Mouse (Mus musculus): ENCODE data around the gene Rffl.
A peak's percentile ranks its signal among the peaks of the same experiment; 100 is the strongest.

The Rffl gene

DNA sequence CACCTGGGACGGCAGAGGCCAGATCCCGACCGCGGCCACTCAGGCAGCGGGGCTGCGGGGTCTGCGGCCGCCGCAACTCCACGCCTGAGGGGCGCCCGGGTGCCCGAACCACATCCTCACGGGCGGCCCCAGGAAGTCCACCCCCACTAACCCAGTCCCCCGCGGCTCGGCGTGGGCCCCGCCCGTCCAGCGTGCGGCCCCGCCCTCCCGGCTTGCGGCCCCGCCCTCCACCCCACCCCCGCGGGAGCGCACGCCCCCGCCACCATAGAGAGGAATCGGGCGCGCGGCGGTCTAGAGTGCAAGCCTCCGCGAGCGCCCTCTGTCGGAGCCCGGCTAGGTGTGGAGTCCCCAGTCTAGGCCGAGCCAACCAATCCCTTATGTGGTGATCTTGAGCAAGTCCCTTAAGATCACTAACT, at the start of gene Rffl:
Rffl (minus strand) TSS at position 180 of the 416 bp plus-strand sequence.
- DNase-seq (ENCODE audit: low read depth, low spot score), result peak; percentile 97

DNA sequence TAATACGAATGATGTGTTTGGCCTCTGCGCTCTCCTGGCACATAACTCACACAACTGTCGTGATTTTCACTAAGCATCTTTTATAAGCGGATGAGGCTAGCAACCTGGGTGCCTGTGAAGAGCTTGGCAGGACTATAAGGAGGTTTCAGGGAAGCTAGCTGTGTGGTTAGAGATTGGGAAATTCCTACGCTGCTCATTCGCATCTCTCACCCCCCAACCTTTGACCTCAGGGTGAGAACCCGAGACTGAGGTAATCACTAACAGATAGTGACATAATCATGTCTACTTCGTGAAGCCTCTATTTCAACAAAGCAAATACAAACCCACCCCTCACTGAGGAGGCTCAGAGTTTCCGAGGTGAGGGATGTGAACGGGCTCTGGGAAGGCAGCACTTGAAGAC, 49.8 kb upstream of the Rffl start:
- DNase-seq (ENCODE audit: low read depth, low spot score), result no peak

DNA sequence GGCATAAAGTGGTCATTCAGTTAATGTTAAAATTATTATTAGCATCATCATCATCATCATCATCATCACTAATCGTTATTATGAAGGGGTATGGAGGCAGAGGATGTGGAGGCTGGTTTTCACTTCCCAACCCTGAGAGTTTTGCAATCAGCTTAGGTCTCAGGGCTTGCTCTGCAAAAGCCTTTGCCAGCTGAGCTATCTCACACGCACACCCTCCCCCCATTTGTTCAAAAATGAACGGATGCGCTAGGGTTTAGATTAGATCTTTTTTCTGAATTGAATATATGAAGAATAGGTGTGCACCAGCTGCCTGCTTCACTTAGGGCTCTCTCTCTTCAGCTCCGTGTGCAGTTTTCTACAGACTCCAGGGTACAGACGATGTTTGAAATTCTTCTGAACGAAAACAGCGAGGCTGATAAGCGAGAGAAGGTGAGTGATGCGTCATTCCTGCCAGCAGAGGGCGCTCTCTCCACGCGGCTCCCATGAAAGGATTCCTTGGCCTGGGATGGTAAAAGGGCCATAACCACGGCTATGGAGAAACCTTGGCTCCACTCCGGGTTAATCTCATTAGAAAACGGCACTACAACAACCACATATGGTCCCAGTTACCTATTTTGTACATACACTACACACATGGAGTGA, 43.8 kb upstream of the Rffl start:
- peak; percentile 88 for DNase-seq (ENCODE audit: low read depth, low spot score)

DNA sequence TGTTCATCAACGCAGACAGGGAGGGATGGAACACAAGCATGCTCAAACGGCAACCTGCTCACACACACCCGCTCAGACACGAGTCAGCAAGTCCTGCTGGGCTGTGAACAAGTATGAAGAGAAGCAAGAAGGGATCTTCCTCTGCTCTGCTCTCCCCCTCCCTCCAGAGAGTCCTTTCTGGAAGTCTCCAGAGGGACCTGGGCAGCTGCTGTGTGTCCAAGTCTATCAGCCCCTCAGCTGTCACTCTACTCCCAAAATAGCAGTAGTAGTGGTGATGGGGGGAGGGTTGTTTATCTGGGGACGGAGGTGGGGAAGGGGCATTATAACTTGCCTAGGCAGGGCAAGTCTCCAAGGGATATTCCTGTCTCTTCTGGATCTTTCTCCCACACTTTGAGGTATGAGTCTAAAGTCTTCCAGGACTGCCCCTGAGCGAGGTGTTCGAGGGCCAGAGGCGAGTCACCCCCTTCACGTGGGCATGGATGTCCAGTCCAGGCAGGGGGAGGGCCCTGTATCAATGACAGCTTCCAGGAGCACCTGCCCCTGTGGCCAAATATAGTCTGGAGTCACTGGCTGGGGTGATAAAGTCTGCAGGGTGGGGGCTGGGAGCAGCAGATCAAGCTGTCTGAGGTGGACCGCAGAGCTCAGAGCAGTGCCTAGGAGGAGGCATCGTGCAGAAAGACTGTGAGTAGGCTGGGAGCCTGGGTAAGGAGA, 39.8 kb upstream of the Rffl start:
- DNase-seq (ENCODE audit: low read depth, low spot score), result no peak

DNA sequence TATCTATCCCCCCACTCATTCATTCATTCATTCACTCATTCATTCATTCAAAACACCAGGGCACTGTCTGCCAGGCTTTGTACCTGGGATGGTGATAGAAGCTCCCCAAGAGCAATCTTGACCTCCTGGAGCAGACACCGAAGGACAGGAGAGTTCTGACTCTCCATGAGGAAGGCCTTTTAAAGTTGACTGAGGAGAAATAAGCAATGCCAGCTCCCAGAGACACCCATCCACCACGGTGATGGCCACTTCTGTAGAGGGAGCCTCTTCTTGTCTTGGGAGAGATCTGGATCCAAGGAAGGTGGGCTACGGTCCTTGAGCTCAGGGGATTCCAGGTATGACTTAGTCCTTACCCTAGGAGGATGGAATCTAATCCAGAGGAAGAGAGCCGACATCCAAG, 39.2 kb upstream of the Rffl start, which contains the start of gene Unc45b:
Unc45b (plus strand) TSS at position 301 of the 400 bp plus-strand sequence.
- DNase-seq (ENCODE audit: low read depth, low spot score), result no peak

DNA sequence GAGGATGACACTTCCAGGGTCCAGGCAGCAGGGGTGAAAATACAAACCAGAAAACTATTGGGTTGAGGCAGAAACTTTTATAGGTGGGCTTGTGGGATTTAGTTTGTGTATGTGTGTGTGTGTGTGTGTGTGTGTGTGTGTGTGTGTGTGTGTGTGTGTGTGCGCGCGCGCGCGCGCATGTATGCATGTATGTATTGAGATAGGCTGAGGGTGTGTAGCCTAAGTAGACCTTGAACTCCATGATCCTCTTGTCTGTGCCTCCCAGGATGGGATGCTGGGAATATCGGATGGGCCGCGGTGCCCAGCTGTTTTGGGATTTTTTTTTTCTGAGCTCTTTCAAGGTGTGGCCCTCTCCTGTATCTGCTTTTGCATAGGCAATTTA, 37.6 kb upstream of the Rffl start:
- peak; percentile 35 for DNase-seq (ENCODE audit: low read depth, low spot score)

DNA sequence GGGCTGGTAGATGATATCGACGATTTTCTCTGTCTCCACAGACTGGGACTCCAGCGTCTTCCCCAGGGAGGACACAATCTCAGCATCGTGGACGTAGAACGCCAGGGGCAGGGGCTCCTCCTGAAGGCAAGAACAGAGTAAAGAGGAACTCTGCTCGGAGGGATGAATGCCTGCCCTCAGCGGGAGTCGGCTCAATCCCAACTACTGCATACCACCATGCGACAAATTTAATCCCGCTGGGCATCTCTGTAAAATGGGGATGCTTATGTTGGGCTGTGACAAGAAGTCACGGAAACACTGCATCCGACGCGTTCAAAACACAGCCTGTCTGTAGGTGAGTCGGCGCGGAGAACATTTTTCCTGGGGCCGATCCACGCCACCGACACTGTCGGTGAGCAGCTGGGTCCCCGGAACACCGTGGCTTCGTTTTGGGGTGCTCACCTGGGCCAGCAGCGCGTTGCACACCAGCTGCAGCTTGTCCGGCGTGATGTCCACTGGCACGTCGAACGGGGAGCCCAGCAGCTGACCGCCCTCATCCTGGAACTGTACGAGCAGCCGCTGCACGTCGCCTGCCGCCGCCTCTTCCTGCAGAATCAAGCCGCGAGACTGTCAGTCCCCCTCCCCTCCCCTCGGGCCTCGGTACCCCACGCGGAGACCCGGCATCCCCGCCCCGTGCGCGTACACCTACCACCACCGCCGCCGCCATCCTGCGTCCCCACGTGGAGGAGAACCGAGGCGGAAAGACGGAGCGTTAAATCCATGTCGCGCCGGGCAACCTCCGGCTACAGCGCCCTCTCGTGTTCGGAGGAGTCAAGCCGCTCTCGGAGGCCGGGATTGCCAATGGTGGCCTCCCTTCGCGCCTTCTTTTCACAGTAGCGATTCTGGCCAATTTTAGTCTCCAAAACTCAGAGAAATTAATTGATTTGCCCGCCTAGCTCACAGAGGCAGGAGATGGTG, 36.9 kb upstream of the Rffl start, which contains the start of gene Nle1:
Nle1 (minus strand) TSS at position 761 of the 957 bp plus-strand sequence.
- peak; percentile 96 for DNase-seq (ENCODE audit: low read depth, low spot score)

DNA sequence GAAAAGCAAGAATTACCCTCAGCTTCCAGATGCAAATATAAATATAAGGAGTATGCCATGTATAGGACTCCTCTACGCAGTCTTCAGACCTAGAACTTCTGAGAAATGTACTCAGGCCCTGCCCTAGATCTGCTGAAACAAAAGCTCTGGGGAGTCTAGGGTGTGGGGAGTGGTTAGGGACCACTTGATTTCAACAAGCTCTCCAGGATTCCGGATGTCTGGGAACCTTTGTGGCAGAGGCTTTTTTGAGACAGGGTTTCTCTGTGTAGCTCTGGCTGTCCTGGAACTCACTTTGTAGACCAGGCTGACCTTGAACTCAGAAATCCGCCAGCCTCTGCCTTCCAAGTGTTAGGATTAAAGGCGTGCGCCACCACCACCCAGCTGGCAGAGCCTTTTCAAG, 34.8 kb upstream of the Rffl start:
- peak; percentile 58 for DNase-seq (ENCODE audit: low read depth, low spot score)

DNA sequence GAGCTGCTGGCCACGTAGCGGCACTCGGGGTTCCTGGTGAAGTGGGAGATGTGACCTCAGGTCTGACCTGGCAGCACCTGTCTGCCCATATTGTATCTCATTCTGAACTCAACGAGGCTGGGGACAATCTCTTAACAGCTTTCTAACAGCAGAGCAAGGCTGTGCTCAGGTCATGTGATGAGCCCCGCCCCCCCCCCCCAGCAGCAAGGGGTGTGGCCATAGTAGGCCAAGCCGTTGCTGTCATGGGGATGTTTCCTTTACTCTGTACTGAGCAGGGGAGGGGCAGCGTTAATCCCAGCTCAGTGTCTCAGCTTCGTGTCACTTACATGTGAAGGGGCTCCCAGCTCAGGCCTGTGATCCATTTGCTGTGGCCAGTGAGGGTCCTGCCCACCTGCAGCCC, 33.9 kb upstream of the Rffl start:
- peak; percentile 43 for DNase-seq (ENCODE audit: low read depth, low spot score)

DNA sequence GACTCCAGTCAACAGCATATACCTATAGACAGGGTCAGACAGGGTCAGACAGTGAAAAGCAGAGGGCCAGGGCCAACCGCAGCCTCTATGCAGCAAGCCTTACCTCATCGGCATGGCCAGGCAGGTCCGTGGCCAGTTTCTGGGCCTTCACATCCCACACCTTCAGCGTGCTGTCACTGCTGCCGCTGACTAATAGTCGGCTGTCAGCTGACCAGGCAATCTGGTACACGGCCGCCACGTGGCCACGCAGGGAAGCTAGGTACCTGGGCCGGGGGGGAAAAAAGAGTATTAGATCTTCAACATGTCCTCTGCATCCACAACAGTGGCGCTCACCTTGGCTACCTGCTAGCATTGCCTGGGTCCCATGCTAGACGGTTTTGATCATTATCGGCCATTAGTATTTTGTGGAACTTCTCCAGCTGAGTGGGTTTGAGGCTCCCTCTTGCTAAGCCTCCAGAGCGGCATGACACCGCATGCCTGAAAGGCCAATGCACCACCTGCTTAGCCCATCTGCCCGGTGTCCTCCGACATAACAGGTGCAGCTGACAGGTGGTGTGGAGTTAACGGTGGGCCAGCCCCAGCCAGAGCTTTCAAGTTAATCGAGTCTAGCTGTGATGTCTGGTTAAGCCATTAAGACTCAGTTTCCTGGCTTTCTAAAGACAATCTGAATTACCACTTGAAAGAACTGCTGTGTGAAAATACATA, 30.7 kb upstream of the Rffl start:
- no peak for DNase-seq (ENCODE audit: low read depth, low spot score)

DNA sequence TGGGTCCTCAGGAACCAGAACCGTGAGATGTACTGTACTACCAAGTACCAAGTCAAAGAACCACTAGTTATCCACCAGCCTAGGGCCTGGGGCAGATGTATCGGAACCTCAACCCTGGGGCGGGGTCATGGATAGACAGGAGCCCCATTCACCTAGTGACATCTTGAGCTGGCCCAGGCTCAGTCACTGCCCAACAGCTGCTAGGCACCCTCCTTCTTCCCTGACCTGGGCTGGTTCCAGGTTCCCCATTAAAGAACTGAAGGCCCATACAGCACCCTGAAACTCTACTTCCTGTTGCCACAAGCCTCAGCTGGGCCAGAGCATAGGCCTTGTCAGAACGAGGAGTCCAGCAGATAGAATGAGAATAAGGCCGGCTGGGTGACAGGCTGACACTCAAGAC, 28.7 kb upstream of the Rffl start:
- no peak for DNase-seq (ENCODE audit: low read depth, low spot score)

DNA sequence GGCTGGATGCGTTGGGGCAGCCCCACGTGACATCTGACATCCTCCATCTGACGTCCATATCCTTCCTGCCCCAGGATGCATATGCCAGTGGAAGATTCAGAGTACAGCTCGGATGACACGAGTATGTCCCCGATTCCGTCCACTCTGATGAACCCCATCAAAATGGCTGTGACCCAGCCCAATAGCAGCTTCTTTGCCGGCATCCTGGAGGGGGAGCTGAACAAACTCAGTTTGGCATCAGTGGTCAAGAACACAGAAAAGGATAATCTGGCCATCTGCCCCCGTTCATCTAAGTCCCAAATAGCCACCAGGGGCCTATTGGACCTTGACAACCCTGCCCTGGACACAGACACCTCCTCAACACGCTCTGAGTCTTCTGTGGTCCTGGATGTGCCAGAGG, 26.5 kb upstream of the Rffl start:
- no peak for DNase-seq (ENCODE audit: low read depth, low spot score)

DNA sequence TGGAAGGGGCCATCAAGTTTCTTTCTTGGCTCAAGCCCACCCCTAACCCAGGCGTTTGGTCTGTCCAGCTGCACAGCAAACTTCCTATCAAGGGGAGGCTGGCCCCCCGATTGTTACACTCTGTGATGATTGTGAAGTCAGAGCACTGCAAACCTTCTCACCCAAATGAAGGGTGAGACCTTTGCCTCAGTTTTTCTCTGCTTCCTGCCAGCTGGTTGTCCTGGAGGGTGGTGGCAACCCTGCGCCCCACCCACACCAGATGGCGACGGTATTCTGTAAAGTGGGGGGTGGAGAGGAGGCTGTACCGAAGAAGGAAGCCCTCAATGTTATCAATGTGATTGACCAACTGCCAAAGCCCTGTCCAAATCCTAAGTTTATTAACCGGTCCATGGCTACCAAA, 20.9 kb upstream of the Rffl start, which contains the start of gene Fndc8:
Fndc8 (plus strand) TSS at position 189 of the 400 bp plus-strand sequence.
- no peak for DNase-seq (ENCODE audit: low read depth, low spot score)

DNA sequence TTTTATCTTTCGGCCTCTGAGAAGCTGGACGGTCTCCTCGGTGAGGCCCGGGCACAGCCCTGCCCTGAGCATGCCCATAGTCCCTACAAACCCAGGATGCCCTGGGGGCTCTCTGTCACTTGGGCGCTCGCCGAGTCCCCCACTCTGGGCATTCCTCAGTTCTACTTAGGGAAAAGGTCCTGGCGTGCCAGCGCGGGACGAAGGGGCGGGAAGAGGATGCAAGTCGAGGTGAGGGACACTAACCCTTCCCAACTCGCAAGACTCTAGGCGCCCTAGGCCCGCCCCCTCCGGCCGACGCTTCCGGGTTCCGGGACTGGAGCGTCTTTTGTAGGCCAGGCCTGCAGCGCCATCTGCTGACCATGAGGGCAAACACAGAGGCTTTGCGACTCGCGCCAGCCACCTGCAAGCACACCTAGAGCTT, 19.3 kb upstream of the Rffl start, which contains the start of gene Rad51d:
Rad51d (minus strand) TSS at position 273 of the 421 bp plus-strand sequence.
- peak; percentile 97 for DNase-seq (ENCODE audit: low read depth, low spot score)

DNA sequence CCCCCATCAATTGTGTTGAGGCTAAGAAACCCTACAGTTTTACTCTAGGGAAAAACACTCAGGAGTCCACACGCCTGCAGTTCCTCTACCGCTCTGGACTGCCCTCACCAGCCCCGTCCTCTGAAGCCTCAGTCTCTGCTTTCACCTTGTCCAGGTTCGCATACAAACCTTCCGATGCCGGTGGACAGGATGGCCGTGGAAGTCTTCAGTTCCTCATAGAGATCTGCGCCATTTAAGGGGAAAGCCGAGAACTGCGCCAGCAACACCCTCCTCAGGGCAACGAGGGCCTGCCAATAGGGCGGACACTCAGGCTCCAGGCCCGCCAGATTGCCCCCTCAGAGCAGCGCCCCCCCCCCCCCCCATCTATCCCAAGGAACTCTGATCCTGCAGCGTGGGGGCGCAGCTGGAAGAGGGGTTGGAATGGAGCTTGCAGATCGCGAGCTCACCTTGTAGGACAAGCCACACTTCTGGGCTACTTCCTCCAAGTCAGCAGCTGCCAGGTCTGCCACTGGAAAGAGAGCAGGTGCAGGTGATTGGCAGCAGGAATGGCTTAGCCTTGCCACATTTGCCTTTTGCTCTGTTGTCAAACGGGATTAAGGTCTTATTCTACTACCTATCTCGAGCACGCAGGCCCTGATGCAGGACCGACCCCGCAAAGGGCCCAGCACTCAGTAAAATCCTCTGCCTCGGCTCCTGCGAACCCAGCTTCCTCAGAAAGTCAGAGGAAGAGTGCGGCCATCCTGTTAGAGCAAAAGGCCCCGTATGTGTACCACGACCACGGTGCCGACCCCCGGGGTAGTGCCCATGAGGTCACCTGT, 18.7 kb upstream of the Rffl start:
- peak; percentile 45 for DNase-seq (ENCODE audit: low read depth, low spot score)

DNA sequence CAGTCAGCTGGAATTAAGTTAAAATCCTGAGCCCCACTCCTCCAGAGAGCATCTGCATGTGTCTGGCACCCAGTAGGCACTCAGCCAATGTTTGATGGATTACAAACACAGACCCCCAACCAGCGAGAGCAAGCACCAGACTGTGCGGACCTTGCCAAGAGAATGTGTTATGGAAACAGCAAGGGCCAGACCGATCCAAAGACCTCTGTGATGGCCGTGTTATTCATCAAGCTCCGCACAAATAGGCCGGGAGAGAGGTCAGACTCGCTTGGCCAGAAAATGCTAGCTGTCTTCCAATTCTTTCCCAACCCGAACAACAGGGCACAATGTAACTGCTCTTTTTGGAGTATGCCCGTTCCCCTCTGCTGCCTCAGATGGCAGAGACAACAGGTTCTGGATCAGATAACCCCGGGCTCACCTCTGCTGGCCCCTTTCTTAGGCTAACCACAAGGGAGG, 17.5 kb upstream of the Rffl start:
- DNase-seq (ENCODE audit: low read depth, low spot score), result no peak

DNA sequence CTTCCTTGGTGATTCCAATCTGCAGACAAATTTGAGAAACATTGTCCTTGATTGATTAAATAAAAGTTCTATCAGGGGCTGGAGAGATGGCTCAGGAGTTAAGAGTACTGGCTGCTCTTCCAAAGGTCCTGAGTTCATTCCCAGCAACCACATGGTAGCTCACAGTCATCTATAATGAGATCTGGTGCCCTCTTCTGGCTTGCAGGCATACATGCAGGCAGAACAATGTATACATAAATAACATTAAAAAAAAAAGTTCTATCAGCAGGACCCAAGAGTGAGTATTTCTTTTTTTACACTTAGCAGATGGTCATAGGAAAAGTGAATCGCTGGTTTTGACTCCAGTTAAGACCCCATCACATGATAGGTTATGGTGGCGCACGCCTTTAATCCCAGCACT, 15.5 kb upstream of the Rffl start:
- peak; percentile 55 for DNase-seq (ENCODE audit: low read depth, low spot score)

DNA sequence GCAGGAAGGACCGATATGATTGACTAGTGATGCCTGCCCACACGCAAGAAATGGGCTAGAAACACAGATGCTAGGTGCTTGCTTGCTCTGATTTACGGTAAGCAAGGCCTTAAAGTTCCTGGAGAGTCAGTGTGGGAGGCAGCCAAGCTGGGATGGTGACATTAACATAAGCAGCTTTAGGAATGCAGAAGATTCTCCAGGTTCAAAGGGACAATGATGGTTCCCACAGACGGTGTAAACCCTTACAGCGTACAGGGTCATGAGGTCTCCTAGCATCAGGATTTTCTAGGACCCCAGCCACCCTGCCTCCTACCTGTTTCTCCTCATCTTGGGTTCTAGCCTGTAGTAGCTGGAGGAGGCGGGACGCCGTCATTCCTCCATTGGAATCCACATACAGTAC, 12.2 kb upstream of the Rffl start:
- DNase-seq (ENCODE audit: low read depth, low spot score), result peak; percentile 59

DNA sequence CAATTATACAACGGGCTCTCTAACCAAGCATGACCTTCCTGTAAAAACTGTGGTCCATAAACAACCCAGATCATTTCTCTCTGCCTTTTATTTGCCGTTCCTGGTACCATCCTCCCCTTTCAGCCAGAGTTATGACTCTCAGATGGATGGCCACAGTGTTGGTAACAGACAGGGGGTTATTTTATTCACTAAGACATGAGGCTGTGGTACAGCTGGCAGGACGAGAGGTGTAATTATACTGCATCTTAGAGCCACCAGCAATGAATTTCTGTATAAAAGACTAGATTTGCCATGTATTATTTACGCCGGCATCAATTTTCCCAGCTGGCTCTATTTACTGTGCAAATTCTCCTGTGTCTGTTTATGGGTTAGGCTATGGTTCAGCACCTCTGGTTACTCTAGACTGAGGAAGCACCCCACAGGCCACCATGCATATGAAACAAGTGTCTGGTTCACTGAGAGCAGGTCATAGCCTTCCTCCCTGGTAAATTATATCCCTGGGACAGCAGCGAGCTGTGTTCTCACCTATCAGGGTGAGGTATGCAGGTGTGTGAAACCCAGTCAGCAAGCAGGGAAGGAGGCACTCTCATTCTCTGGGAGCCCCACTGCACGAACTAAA, 6.8 kb upstream of the Rffl start:
- no peak for DNase-seq (ENCODE audit: low read depth, low spot score)

DNA sequence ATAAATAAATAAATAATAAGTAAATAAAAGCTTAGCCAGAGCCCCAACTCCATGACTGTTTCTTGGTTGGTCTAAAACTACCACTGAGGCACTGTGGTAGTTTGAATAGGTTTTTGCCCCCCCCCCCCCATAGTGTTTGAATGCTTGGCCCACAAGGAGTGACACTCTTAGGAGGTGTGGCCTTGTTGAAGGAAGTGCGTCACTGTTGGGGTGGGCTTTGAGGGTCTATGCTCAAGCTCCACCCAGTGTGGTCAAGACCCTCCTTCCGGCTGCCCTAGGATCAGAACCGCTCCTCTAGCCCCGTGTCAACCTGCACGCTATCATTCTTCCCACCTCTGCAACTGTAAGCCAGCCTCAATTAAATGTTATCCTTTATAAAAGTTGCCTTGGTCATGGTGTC, 4.6 kb upstream of the Rffl start:
- peak; percentile 43 for DNase-seq (ENCODE audit: low read depth, low spot score)
